Mouse (Mus musculus): Measurements from ENCODE around the gene Lhx8. TPM values are rescaled to one million over a fixed set of nuclear protein-coding genes. Genes with fewer than 3 reads are reported as not detected.
A peak's percentile ranks its signal among the peaks of the same experiment; 100 is the strongest.

Gene Lhx8
- total and polyA plus RNA-seq, 2 experiments from 2014 or later: 21.6 to 24.2 TPM

DNA sequence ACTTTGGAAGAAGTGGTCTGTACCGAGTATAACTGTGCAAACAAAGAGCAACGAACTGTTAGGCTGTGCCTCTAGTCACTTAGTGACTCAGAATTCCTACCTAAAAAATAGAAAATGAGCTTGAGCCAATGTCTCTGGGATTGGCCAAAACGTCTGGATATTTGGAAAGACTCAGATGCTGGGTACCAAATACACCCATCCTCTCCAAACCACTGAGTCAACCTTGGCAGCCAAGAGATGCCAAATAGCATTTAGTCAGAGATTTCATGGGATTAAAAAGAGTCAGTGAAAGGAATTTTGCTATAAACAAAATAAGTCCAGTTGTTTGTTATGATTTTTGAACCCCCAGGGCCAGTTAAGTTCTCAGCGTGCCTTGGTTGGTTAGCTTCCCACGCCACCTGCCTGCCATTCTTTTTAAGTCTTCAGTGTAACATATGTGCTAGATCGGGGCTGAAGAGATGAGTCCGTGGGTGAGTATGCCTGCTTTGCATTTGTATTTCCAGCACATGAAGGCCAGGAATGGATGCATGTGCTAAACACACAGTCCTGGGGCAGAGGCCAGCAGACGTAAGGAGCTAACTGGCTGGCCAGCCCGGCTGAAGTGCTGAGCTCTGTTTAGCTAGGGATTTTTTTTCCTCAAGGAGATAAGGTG, 36.5 kb downstream of the Lhx8 start:
- Histone ChIP-seq H3K27ac (ENCODE audit: low read depth, low read length) (no peak overlapping the region), H3K9ac (no peak overlapping the region), H3K36me3 (ENCODE audit: insufficient read depth) (no peaks in the 10 kb centered on the region), H3K4me3 (ENCODE audit: low read depth, low read length) (no peak overlapping the region), H3K27me3 (ENCODE audit: insufficient read depth, low read length) (no peaks in the 10 kb centered on the region), H3K9me3 (ENCODE audit: low read length) (no peaks in the 10 kb centered on the region), H3K4me1 (ENCODE audit: insufficient read depth) (no peaks in the 10 kb centered on the region), H3K4me2 (ENCODE audit: low read depth) (no peak overlapping the region)
- TF ChIP-seq CTCF (IDR thresholded peaks at IDR 0.05; ENCODE audit: low read depth): no peak
- WGBS: 74% methylated on average over 9 of the region's 9 CpGs
- no peak for DNase-seq
- no peak for ATAC-seq

DNA sequence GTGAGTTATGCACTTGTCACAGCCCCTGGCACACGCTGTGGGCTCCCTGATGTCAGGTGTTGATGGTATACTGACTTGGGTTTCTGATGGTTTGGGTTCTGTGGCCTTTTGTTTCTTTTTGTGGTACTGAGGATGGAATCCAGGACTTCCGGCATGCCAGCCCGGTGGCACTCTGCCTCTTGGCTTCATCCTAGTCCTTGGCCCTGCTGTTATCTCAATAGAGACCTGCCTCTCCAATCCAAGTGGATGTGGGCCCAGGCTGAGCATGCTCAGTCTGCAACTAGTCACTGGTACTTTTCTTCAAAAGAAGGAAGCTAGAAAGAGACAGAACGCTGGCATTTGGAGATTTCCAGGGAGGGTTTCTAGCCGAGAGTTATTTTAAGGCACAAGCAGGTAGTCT, 38.3 kb downstream of the Lhx8 start:
- WGBS: 64% methylated on average over 5 of the region's 5 CpGs
- Histone ChIP-seq H3K4me2 (ENCODE audit: low read depth) (no peak overlapping the region), H3K9me3 (ENCODE audit: low read length) (no peaks in the 10 kb centered on the region), H3K9ac (no peak overlapping the region), H3K27me3 (ENCODE audit: insufficient read depth, low read length) (no peaks in the 10 kb centered on the region), H3K36me3 (ENCODE audit: insufficient read depth) (no peaks in the 10 kb centered on the region), H3K4me1 (ENCODE audit: insufficient read depth) (no peaks in the 10 kb centered on the region), H3K4me3 (ENCODE audit: low read depth, low read length) (no peak overlapping the region), H3K27ac (ENCODE audit: low read depth, low read length) (no peak overlapping the region)
- TF ChIP-seq CTCF (IDR thresholded peaks at IDR 0.05; ENCODE audit: low read depth): no peak
- DNase-seq: peak; percentile 39
- peak; percentile 72; the same call in 1 of the 2 replicates for ATAC-seq

GRCm38 (mm10) chr3:154290351-154290750, 40.1 kb downstream of the Lhx8 start:
- no peaks in the 10 kb centered on the region for H3K36me3 ChIP-seq (ENCODE audit: insufficient read depth)
- TF ChIP-seq CTCF (IDR thresholded peaks at IDR 0.05; ENCODE audit: low read depth): no peak
- no peaks in the 10 kb centered on the region for H3K27me3 ChIP-seq (ENCODE audit: insufficient read depth, low read length)
- WGBS: 87% methylated on average over 2 of the region's 2 CpGs
- no peak overlapping the region for H3K4me2 ChIP-seq (ENCODE audit: low read depth)
- no peak overlapping the region for H3K4me3 ChIP-seq (ENCODE audit: low read depth, low read length)
- no peak overlapping the region for H3K9ac ChIP-seq
- no peaks in the 10 kb centered on the region for H3K9me3 ChIP-seq (ENCODE audit: low read length)
- H3K27ac ChIP-seq (ENCODE audit: low read depth, low read length): no peak overlapping the region
- ATAC-seq: no peak
- DNase-seq: no peak
- no peaks in the 10 kb centered on the region for H3K4me1 ChIP-seq (ENCODE audit: insufficient read depth)

- Histone ChIP-seq H3K4me2 (ENCODE audit: low read depth) (no peak overlapping the region), H3K4me3 (ENCODE audit: low read depth, low read length) (no peak overlapping the region), H3K4me1 (ENCODE audit: insufficient read depth) (no peaks in the 10 kb centered on the region), H3K36me3 (ENCODE audit: insufficient read depth) (no peaks in the 10 kb centered on the region), H3K9ac (no peak overlapping the region), H3K27me3 (ENCODE audit: insufficient read depth, low read length) (no peaks in the 10 kb centered on the region), H3K27ac (ENCODE audit: low read depth, low read length) (no peak overlapping the region), H3K9me3 (ENCODE audit: low read length) (no peaks in the 10 kb centered on the region)
- TF ChIP-seq CTCF (IDR thresholded peaks at IDR 0.05; ENCODE audit: low read depth): no peak
- WGBS: 80% methylated on average over 4 of the region's 4 CpGs
- no peak for ATAC-seq
- no peak for DNase-seq
Measured at GRCm38 (mm10) chr3:154288429-154289069, 41.9 kb downstream of the Lhx8 start.

- Histone ChIP-seq H3K27me3 (ENCODE audit: insufficient read depth, low read length) (no peaks in the 10 kb centered on the region), H3K4me2 (ENCODE audit: low read depth) (no peak overlapping the region), H3K4me1 (ENCODE audit: insufficient read depth) (no peaks in the 10 kb centered on the region), H3K9ac (no peak overlapping the region), H3K4me3 (ENCODE audit: low read depth, low read length) (no peak overlapping the region), H3K9me3 (ENCODE audit: low read length) (no peaks in the 10 kb centered on the region), H3K27ac (ENCODE audit: low read depth, low read length) (no peak overlapping the region), H3K36me3 (ENCODE audit: insufficient read depth) (no peaks in the 10 kb centered on the region)
- ATAC-seq (no peak), DNase-seq (no peak)
- 88% methylated on average over 2 of the region's 2 CpGs for WGBS
- no peak for TF ChIP-seq CTCF (IDR thresholded peaks at IDR 0.05; ENCODE audit: low read depth)
Measured at GRCm38 (mm10) chr3:154287217-154287616, 43.2 kb downstream of the Lhx8 start.

DNA sequence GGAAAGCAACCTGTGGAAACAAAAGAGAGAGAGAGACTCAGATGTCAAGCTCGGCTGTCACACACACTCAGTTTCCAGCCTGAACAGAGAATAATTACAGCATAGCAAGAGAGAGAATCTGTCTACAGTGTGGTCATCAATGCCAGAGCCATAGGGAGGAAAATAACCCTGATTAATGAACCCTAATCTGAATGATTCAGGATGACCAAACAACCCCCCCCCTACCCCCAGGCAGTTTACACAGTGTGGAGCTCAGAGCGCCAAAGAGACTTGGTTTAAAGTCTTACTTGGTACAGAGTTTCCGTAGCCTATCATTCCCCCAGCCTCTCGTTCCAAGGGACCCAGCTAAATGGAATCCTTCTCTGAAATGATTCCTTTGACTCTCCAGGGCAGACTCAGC, 45.1 kb downstream of the Lhx8 start:
- Histone ChIP-seq H3K9me3 (ENCODE audit: low read length) (no peaks in the 10 kb centered on the region), H3K27me3 (ENCODE audit: insufficient read depth, low read length) (no peaks in the 10 kb centered on the region), H3K4me2 (ENCODE audit: low read depth) (no peak overlapping the region), H3K9ac (no peak overlapping the region), H3K4me3 (ENCODE audit: low read depth, low read length) (no peak overlapping the region), H3K27ac (ENCODE audit: low read depth, low read length) (no peak overlapping the region), H3K36me3 (ENCODE audit: insufficient read depth) (no peaks in the 10 kb centered on the region), H3K4me1 (ENCODE audit: insufficient read depth) (no peaks in the 10 kb centered on the region)
- ATAC-seq (no peak), DNase-seq (no peak)
- WGBS: 55% methylated on average over 4 of the region's 4 CpGs
- TF ChIP-seq CTCF (IDR thresholded peaks at IDR 0.05; ENCODE audit: low read depth): no peak

DNA sequence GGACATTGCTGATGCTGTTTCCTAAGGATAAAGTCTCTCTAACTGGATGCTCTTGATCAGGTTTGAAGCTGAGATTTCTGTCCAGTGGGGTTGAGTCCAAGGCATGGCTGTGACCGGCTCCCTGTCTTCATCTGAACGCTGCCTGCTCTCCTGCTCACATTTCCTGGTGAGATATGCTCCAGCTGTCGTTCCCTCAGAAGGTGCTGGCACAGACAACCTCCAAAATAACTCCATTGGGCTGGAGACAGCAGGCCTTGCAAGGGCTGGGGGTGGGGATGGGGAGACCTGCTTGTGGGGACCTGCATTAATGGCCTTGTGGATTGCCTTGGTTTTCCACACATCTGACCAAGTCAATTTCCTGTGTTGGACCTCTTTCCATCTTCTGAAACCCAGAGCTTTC, 46.2 kb downstream of the Lhx8 start:
- 74% methylated on average over 3 of the region's 3 CpGs for WGBS
- DNase-seq (no peak), ATAC-seq (no peak)

More for the DNA sequence above, 46.2 kb downstream of the Lhx8 start:
- Histone ChIP-seq H3K4me3 (ENCODE audit: low read depth, low read length) (no peak overlapping the region), H3K27ac (ENCODE audit: low read depth, low read length) (no peak overlapping the region), H3K9me3 (ENCODE audit: low read length) (no peaks in the 10 kb centered on the region), H3K9ac (no peak overlapping the region), H3K4me1 (ENCODE audit: insufficient read depth) (no peaks in the 10 kb centered on the region), H3K4me2 (ENCODE audit: low read depth) (no peak overlapping the region), H3K36me3 (ENCODE audit: insufficient read depth) (no peaks in the 10 kb centered on the region), H3K27me3 (ENCODE audit: insufficient read depth, low read length) (no peaks in the 10 kb centered on the region)
- no peak for TF ChIP-seq CTCF (IDR thresholded peaks at IDR 0.05; ENCODE audit: low read depth)

Data from forebrain, postnatal 0 days (tissue).